Comparison of ENCODE assay signal across 19 mouse cellular contexts in genomic region chr11:94729565-94729964, GRCm38 (mm10). TPM values are rescaled to one million over a fixed set of nuclear protein-coding genes. Genes with fewer than 3 reads are reported as not detected.
A peak's percentile ranks its signal among the peaks of the same experiment; 100 is the strongest.
DNase-seq lines count a peak whose midpoint lies in the region; TF ChIP-seq lines count a peak whose summit lies in the region.
"Had no signal": no experiment of that assay in that cellular context is flagged by ENCODE, and none has a peak within 500 bp of the region (broad histone marks: within the 10 kb centered on the region; RNA-seq: fewer than 3 reads in every experiment).

No protein-coding gene starts in this region.

- in situ Hi-C loops in CH12.LX (cut with MboI; ENCODE audit: low pct_ligation_motif_present, low pct_unique_long_range_greater_than_20kb, low sequenced_read_pairs) = no loop called here

- H3K4me3 ChIP-seq in left cerebral cortex, adult 2 months = no peak overlapping the region
- H3K4me3 ChIP-seq in CH12.LX (replicated peaks in 1 of 3; ENCODE audit: low read depth in 2 of 3, low read length in 2 of 3, poor library complexity in 1 of 3) = no peak overlapping the region
- H3K4me3 ChIP-seq in kidney, adult 2 months (ENCODE audit: insufficient read depth, low read depth, low read length) = no peak overlapping the region
- H3K4me3 ChIP-seq: forebrain, embryonic 13.5 days; heart, embryonic 15.5 days; midbrain, embryonic 13.5 days; neural tube, embryonic 15.5 days had no signal

- no peak overlapping the region for H3K27ac ChIP-seq in left cerebral cortex, adult 2 months
- no peak overlapping the region for H3K27ac ChIP-seq in CH12.LX (ENCODE audit: insufficient read depth, low read depth)
- H3K27ac ChIP-seq in kidney, adult 2 months (ENCODE audit: insufficient read depth, low read depth, low read length) = no peak overlapping the region
- H3K27ac ChIP-seq: forebrain, embryonic 13.5 days; heart, embryonic 15.5 days; midbrain, embryonic 13.5 days; neural tube, embryonic 15.5 days had no signal

- no peak overlapping the region for H3K9ac ChIP-seq in CH12.LX (ENCODE audit: insufficient read depth, low read depth)
- H3K9ac ChIP-seq: forebrain, embryonic 13.5 days; heart, embryonic 15.5 days; midbrain, embryonic 13.5 days; neural tube, embryonic 15.5 days had no signal

- no peak for TF ChIP-seq EP300 in CH12.LX (IDR thresholded peaks at IDR 0.05; ENCODE audit: low read length)

- dilution Hi-C loops in CH12.LX (cut with MboI; ENCODE audit: extremely low pct_ligation_motif_present, extremely low pct_unique_long_range_greater_than_20kb, low sequenced_read_pairs) = no loop called here

- intact Hi-C loops in left cerebral cortex, adult 2 months (cut with DNase I) = no loop called here
- intact Hi-C loops in left cerebral cortex, postnatal 4 days (cut with DNase I) = no loop called here

- DNase-seq in embryo, embryonic 11 days = peak; percentile 37
- no peak for DNase-seq in embryo, embryonic 9.5 days (ENCODE audit: extremely low spot score)
- no peak for DNase-seq in left cerebral cortex, adult 2 months (ENCODE audit: extremely low spot score in 1 of 2, low spot score in 2 of 2)
- no peak for DNase-seq in left cerebral cortex, postnatal 4 days
- DNase-seq in CH12.LX (ENCODE audit: extremely low read depth) = peak; percentile 56
- DNase-seq in brain, embryonic 14.5 days (ENCODE audit: low read depth) = no peak
- no peak for DNase-seq in urinary bladder, postnatal 4 days (ENCODE audit: low spot score in 2 of 2)
- DNase-seq in kidney, adult 2 months = no peak

- no peaks in the 10 kb centered on the region for H3K36me3 ChIP-seq in CH12.LX (replicated peaks in 1 of 2; ENCODE audit: control insufficient read depth in 1 of 2, insufficient read depth in 1 of 2, low read length in 1 of 2)
- H3K36me3 ChIP-seq in kidney, adult 2 months (ENCODE audit: control insufficient read depth, insufficient read depth, low read length) = no peaks in the 10 kb centered on the region
- H3K36me3 ChIP-seq: heart, embryonic 15.5 days; midbrain, embryonic 13.5 days; neural tube, embryonic 15.5 days had no signal

- TF ChIP-seq RAD21 in CH12.LX (IDR thresholded peaks at IDR 0.05; ENCODE audit: low read depth, low read length) = peak; percentile 32

- peaks cover 0 to 5% of the 10 kb centered on the region in 2 experiments; a peak in 1 of 4 replicates for H3K4me1 ChIP-seq in CH12.LX (ENCODE audit: control insufficient read depth in 1 of 2, insufficient read depth in 2 of 2)
- no peaks in the 10 kb centered on the region for H3K4me1 ChIP-seq in kidney, adult 2 months (ENCODE audit: control insufficient read depth, insufficient read depth, low read length)
- H3K4me1 ChIP-seq: forebrain, embryonic 13.5 days; heart, embryonic 15.5 days; midbrain, embryonic 13.5 days; neural tube, embryonic 15.5 days had no signal

- H3K4me2 ChIP-seq in CH12.LX (ENCODE audit: insufficient read depth, low read depth, poor library complexity, severe bottlenecking) = no peak overlapping the region
- H3K4me2 ChIP-seq: forebrain, embryonic 13.5 days; heart, embryonic 15.5 days; midbrain, embryonic 13.5 days; neural tube, embryonic 15.5 days had no signal

- 47% methylated on average over 4 of the region's 4 CpGs for WGBS in kidney, adult 2 months

- TF ChIP-seq CTCF in left cerebral cortex, adult 2 months (IDR thresholded peaks at IDR 0.05) = peak; percentile 23
- peak; percentile 48 to 70 for TF ChIP-seq CTCF in CH12.LX (conservative IDR thresholded peaks at IDR 0.05 in 1 of 2, IDR thresholded peaks at IDR 0.05 in 1 of 2; ENCODE audit: low read depth in 2 of 2, low read length in 2 of 2)
- TF ChIP-seq CTCF in brain, embryonic 14.5 days (IDR thresholded peaks at IDR 0.05; ENCODE audit: borderline replicate concordance, extremely low read depth, insufficient read depth, insufficient read length) = 0 out of 2 replicates have a peak, but pooled peaks have one; percentile 9
- no peak for TF ChIP-seq CTCF in kidney, adult 2 months (conservative IDR thresholded peaks at IDR 0.05; ENCODE audit: insufficient read depth, insufficient read length, low read depth, low read length)

- TF ChIP-seq POLR2A in CH12.LX (IDR thresholded peaks at IDR 0.05; ENCODE audit: low read depth, low read length) = no peak
- no peak for TF ChIP-seq POLR2A in brain, embryonic 14.5 days (IDR thresholded peaks at IDR 0.05; ENCODE audit: borderline replicate concordance, extremely low read depth, insufficient read depth, insufficient read length, poor library complexity, severe bottlenecking)
- no peak for TF ChIP-seq POLR2A in kidney, adult 2 months (IDR thresholded peaks at IDR 0.05; ENCODE audit: low read depth, low read length)

- H3K9me3 ChIP-seq in CH12.LX (replicated peaks; ENCODE audit: low read length) = no peaks in the 10 kb centered on the region
- H3K9me3 ChIP-seq: forebrain, embryonic 13.5 days; heart, embryonic 15.5 days; midbrain, embryonic 13.5 days; neural tube, embryonic 15.5 days had no signal

- peaks cover 61% of the 10 kb centered on the region for H3K27me3 ChIP-seq in CH12.LX (replicated peaks)
- no peaks in the 10 kb centered on the region for H3K27me3 ChIP-seq in kidney, adult 2 months (replicated peaks; ENCODE audit: control insufficient read depth, insufficient read depth, low read length)
- H3K27me3 ChIP-seq: forebrain, embryonic 13.5 days; heart, embryonic 15.5 days; midbrain, embryonic 13.5 days; neural tube, embryonic 15.5 days had no signal

- no peaks in the 10 kb centered on the region for H3K79me2 ChIP-seq in CH12.LX (replicated peaks; ENCODE audit: control insufficient read depth, extremely low read depth, insufficient read depth, poor library complexity, severe bottlenecking)

TF ChIP-seq in CH12.LX, 34 proteins besides CTCF, POLR2A, EP300 and RAD21:
- no peak for TF ChIP-seq MAFK (IDR thresholded peaks at IDR 0.05; ENCODE audit: insufficient replicate concordance, low read length)
- peak; percentile 8; the same call in 1 of the 2 replicates for TF ChIP-seq SMC3 (IDR thresholded peaks at IDR 0.05; ENCODE audit: low read depth, low read length)

RNA-seq across cellular contexts. Expression of gene Cdc34b, which starts 12.0 kb away (rescaled TPM):
- under 1 TPM in 1 of 2 experiments, not detected in 1; 0.58 TPM for total RNA-seq in left cerebral cortex, adult 2 months (2021)
- total RNA-seq in left cerebral cortex, postnatal 4 days (2021) = not detected
- total RNA-seq in CH12.LX (2012; rRNA removed) = 0.21 TPM in 1 of 2 replicates, not detected in the other
- 0.19 TPM in 1 of 2 replicates, not detected in the other for total RNA-seq in CH12.LX (2014; rRNA removed)
- polyA plus RNA-seq in CH12.LX (2012; ENCODE audit: insufficient read length, low read depth) = not detected in 2 replicates
- polyA plus RNA-seq in brain, embryonic 14.5 days (2012; rRNA removed) = 0.08 and 0.16 TPM in 2 replicates
- polyA plus RNA-seq in kidney, adult 2 months (2012; rRNA removed) = 0.08 and 0.16 TPM in 2 replicates
- polyA plus RNA-seq: forebrain, embryonic 13.5 days; heart, embryonic 15.5 days; neural tube, embryonic 15.5 days had no signal

RNA-seq across cellular contexts. Expression of gene Gm11541, which starts 25.3 kb away (rescaled TPM):
- not detected for total RNA-seq in left cerebral cortex, adult 2 months (2021)
- not detected for total RNA-seq in left cerebral cortex, postnatal 4 days (2021)
- total RNA-seq in CH12.LX (2012; rRNA removed) (not detected in 2 replicates), CH12.LX (2014; rRNA removed) (0.17 TPM in 1 of 2 replicates, not detected in the other)
- not detected in 2 replicates for polyA plus RNA-seq in CH12.LX (2012; ENCODE audit: insufficient read length, low read depth)
- polyA plus RNA-seq in brain, embryonic 14.5 days (2012; rRNA removed) = 0.04 TPM in 1 of 2 replicates, not detected in the other
- not detected in 2 replicates for polyA plus RNA-seq in kidney, adult 2 months (2012; rRNA removed)
- total RNA-seq: gastrocnemius, postnatal 36 days; left cerebral cortex, adult 18-20 months had no signal
- polyA plus RNA-seq: C2C12; cerebellum, adult 2 months; forebrain, embryonic 13.5 days; heart, embryonic 15.5 days; inflammation-experienced regulatory T-cells, adult 6 months; midbrain, embryonic 13.5 days; neural tube, embryonic 15.5 days had no signal

RNA-seq across cellular contexts. Expression of gene Xylt2, which starts 52.2 kb away (rescaled TPM):
- total RNA-seq in left cerebral cortex, adult 2 months (2021) = 10 to 100 TPM; 25.4 to 26.0 TPM
- total RNA-seq in left cerebral cortex, postnatal 4 days (2021) = 10 to 100 TPM; 16.2 to 18.7 TPM
- total RNA-seq in CH12.LX (2012; rRNA removed) (15.5 and 20.2 TPM in 2 replicates), CH12.LX (2014; rRNA removed) (10.1 and 11.2 TPM in 2 replicates)
- 15.2 and 16.3 TPM in 2 replicates for polyA plus RNA-seq in CH12.LX (2012; ENCODE audit: insufficient read length, low read depth)
- polyA plus RNA-seq in brain, embryonic 14.5 days (2012; rRNA removed) = 19.5 and 24.1 TPM in 2 replicates
- 21.3 and 26.6 TPM in 2 replicates for polyA plus RNA-seq in kidney, adult 2 months (2012; rRNA removed)

RNA-seq across cellular contexts. Expression of gene Tmem92, which starts 52.9 kb away (rescaled TPM):
- not detected for total RNA-seq in left cerebral cortex, adult 2 months (2021)
- total RNA-seq in left cerebral cortex, postnatal 4 days (2021) = under 1 TPM in 1 of 2 experiments, not detected in 1; 0.30 TPM
- total RNA-seq in CH12.LX (2012; rRNA removed) (0.17 TPM in 1 of 2 replicates, not detected in the other), CH12.LX (2014; rRNA removed) (not detected in 2 replicates)
- not detected in 2 replicates for polyA plus RNA-seq in CH12.LX (2012; ENCODE audit: insufficient read length, low read depth)
- polyA plus RNA-seq in brain, embryonic 14.5 days (2012; rRNA removed) = not detected in 2 replicates
- not detected in 2 replicates for polyA plus RNA-seq in kidney, adult 2 months (2012; rRNA removed)
- total RNA-seq: gastrocnemius, postnatal 36 days; left cerebral cortex, adult 18-20 months had no signal
- polyA plus RNA-seq: cerebellum, adult 2 months; embryonic facial prominence, embryonic 14.5 days; forebrain, embryonic 13.5 days; heart, embryonic 15.5 days; inflammation-experienced regulatory T-cells, adult 6 months; limb, embryonic 14.5 days; midbrain, embryonic 13.5 days; neural tube, embryonic 15.5 days had no signal

Comparison
In these comparisons a context has a peak if more than half of its experiments do, and no peak if none do; other contexts are left out.
1. DNase-seq: peak in embryo, embryonic 11 days (single experiment) and CH12.LX (single experiment); none in embryo, embryonic 9.5 days (single experiment), left cerebral cortex, adult 2 months (0 of 2), left cerebral cortex, postnatal 4 days (single experiment), brain, embryonic 14.5 days (single experiment), urinary bladder, postnatal 4 days (0 of 2) and kidney, adult 2 months (single experiment).